Mouse (Mus musculus) limb, embryonic 10.5 days (tissue): Measurements from ENCODE around the gene Nkd1. TPM values are rescaled to one million over a fixed set of nuclear protein-coding genes. Genes with fewer than 3 reads are reported as not detected.

Source experiments
- DNase-seq: peaks from one replicate; pipeline ENCODE4 v3.0.0-alpha.2; 2017; ENCODE audit warnings: low spot score
- H3K27ac ChIP-seq: fragments of 300-500 bp; sonication (generic); 2 replicates; pipeline ENCODE4 v1.5.1; 2016; ENCODE audit warnings: mild to moderate bottlenecking
- H3K27me3 ChIP-seq: fragments of 300-500 bp; sonication (generic); 2 replicates; pipeline ENCODE4 v1.6.1; 2016; ENCODE audit warnings: low read depth, mild to moderate bottlenecking; ENCODE audit not compliant: poor library complexity, severe bottlenecking
- H3K36me3 ChIP-seq: fragments of 300-500 bp; sonication (generic); 2 replicates; pipeline ENCODE4 v1.6.1; 2016; ENCODE audit warnings: mild to moderate bottlenecking, moderate library complexity
- H3K4me1 ChIP-seq: fragments of 300-500 bp; sonication (generic); 2 replicates; pipeline ENCODE4 v1.6.1; 2016
- H3K4me3 ChIP-seq: fragments of 300-500 bp; sonication (generic); 2 replicates; pipeline ENCODE4 v1.5.1; 2016; ENCODE audit warnings: mild to moderate bottlenecking, moderate library complexity
- H3K9me3 ChIP-seq: fragments of 300-500 bp; sonication (generic); replicated peaks from 2 replicates; pipeline ENCODE4 v1.6.1; 2016; ENCODE audit warnings: mild to moderate bottlenecking
- WGBS: fragments of 180-500 bp; shearing (Covaris S2); methylation state at CpG from one replicate; pipeline ENCODE4 v1.1.7; 2016; 5-methylcytosine and 5-hydroxymethylcytosine counted together
- polyA plus RNA-seq: library from polyadenylated mRNA; unstranded; fragments of >200 nt; fragmentation: Nextera tagmentation; extraction: Ambion mirVana; gene quantifications from 2 replicates; pipeline ENCODE4 v1.2.1, GENCODE M21; 2016

Gene Nkd1
- polyA plus RNA-seq, 1 experiment from 2014 or later = 60.7 TPM

DNA sequence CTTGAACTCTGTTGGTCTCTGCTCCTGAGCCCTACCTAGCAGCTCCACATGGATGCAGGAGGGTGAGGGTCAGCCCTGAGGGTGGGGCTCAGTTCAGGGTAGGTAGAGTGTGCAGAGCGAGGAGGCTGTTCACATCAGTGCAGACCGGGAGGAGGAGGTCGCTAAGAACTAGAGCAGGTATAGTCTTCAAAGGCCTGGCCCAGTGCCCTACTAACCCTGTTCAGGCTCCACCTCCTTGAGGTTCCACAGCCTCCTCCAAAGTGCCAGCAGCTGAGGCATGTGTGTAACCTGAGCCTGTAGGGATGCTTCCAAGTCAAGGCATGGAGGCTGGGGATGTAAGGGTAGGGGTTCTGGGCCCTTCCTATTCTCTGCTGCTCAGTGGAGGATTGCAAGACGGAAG is 23.5 kb downstream of the Nkd1 start:
- Histone ChIP-seq H3K36me3 (peaks cover 65% of the 10 kb centered on the region), H3K4me3 (no peak overlapping the region), H3K27ac (peak overlapping the region; percentile 43; the same call in 1 of the 2 replicates), H3K4me1 (peaks cover 43% of the 10 kb centered on the region), H3K9me3 (0 out of 2 replicates have a peak, but pooled peaks cover 2% of the 10 kb centered on the region), H3K27me3 (no peaks in the 10 kb centered on the region)
- no peak for DNase-seq
- 56% methylated on average over 4 of the region's 4 CpGs for WGBS

- H3K27ac ChIP-seq = peak overlapping the region; percentile 73
- WGBS = 97% methylated on average over 7 of the region's 7 CpGs
- H3K9me3 ChIP-seq = 0 out of 2 replicates have a peak, but pooled peaks cover 2% of the 10 kb centered on the region
- peaks cover 63% of the 10 kb centered on the region for H3K36me3 ChIP-seq
- H3K4me1 ChIP-seq = peaks cover 43% of the 10 kb centered on the region
- H3K4me3 ChIP-seq = no peak overlapping the region
- DNase-seq = no peak
- H3K27me3 ChIP-seq = no peaks in the 10 kb centered on the region
These were observed 24.3 kb downstream of the Nkd1 start for GRCm38 (mm10) chr8:88545441-88545840.

- H3K4me3 ChIP-seq = no peak overlapping the region
- H3K27me3 ChIP-seq = no peaks in the 10 kb centered on the region
- peaks cover 57% of the 10 kb centered on the region for H3K36me3 ChIP-seq
- H3K27ac ChIP-seq = peak overlapping the region; percentile 73
- 0 out of 2 replicates have a peak, but pooled peaks cover 2% of the 10 kb centered on the region for H3K9me3 ChIP-seq
- H3K4me1 ChIP-seq = peaks cover 43% of the 10 kb centered on the region
- no peak for DNase-seq
- WGBS = 67% methylated on average over 18 of the region's 18 CpGs
These were observed 25.0 kb downstream of the Nkd1 start for GRCm38 (mm10) chr8:88546032-88546732.

- WGBS = 70% methylated on average over 4 of the region's 4 CpGs
- Histone ChIP-seq H3K36me3 (peaks cover 52% of the 10 kb centered on the region), H3K9me3 (no peaks in the 10 kb centered on the region), H3K27ac (no peak overlapping the region), H3K27me3 (no peaks in the 10 kb centered on the region), H3K4me3 (no peak overlapping the region), H3K4me1 (peaks cover 11% of the 10 kb centered on the region)
- no peak for DNase-seq
These were observed 34.5 kb downstream of the Nkd1 start for GRCm38 (mm10) chr8:88555669-88556068.

DNA sequence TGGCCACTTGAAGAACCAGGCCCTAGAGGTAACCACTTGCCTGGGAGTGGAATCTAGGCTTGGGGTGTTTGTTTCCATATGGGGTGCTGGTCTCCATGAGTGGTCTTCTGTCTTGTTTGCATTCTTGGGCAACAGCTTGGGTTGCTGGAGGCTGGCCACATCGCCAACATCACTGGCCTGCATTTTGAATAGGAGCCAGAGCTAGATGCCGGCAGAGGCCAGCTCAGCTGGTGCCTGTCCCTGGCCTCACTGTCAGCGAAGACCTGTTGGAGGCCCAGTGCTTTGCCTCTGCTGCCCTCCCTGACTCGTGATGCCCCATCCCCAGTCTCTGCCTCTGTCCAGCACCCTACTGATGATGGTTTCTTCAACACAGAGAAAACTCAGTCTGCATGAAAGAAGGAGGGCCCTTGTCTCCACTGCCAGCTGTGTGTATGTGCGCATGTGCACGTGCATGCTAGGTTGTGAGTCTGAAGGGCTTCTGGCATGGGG is 38.9 kb downstream of the Nkd1 start:
- no peaks in the 10 kb centered on the region for H3K27me3 ChIP-seq
- H3K9me3 ChIP-seq = no peaks in the 10 kb centered on the region
- peaks cover 35% of the 10 kb centered on the region for H3K36me3 ChIP-seq
- peaks cover 35% of the 10 kb centered on the region for H3K4me1 ChIP-seq
- WGBS = 92% methylated on average over 6 of the region's 6 CpGs
- no peak for DNase-seq
- H3K27ac ChIP-seq = no peak overlapping the region
- H3K4me3 ChIP-seq = no peak overlapping the region

GRCm38 (mm10) chr8:88561402-88561801 is 40.2 kb downstream of the Nkd1 start:
- H3K9me3 ChIP-seq = no peaks in the 10 kb centered on the region
- H3K27ac ChIP-seq = no peak overlapping the region
- DNase-seq = no peak
- 73% methylated on average over 3 of the region's 3 CpGs for WGBS
- H3K27me3 ChIP-seq = no peaks in the 10 kb centered on the region
- peaks cover 45% of the 10 kb centered on the region for H3K4me1 ChIP-seq
- H3K36me3 ChIP-seq = peaks cover 22% of the 10 kb centered on the region
- no peak overlapping the region for H3K4me3 ChIP-seq

DNA sequence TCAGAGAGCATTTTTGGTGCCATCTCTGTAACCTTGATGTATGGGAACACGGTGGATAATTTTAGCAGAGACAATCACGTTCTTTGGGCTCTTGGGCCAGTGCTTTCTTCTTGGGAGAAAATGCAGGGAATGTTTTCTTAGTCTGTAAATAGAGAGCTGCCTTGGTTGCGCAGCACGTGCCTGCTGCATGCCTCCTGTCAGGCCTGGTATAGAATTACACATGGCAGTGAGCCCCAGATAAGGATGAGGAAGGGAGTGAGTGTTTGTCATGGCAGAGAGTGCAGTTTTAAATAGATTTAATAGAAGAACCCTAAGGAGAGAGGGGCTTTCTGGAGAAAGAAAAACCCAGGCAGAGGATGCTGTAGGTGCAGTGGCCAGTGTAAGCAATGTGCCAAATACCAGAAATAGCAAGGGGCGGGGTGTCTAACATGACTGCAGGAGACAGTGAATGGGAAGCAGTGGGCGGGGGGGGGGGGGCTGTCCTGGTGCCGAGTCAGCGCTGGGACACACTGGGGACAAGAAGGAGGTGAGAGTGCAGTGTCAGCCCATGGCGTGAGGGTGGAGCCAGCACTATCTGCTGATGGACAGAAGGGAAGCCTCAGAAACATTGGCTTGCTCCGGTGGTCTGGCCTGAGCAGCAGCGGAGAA is 43.2 kb downstream of the Nkd1 start:
- no peak for DNase-seq
- Histone ChIP-seq H3K27ac (peak overlapping the region; percentile 7; the same call in 1 of the 2 replicates), H3K27me3 (no peaks in the 10 kb centered on the region), H3K4me3 (no peak overlapping the region), H3K36me3 (peaks cover 15% of the 10 kb centered on the region), H3K9me3 (no peaks in the 10 kb centered on the region), H3K4me1 (peaks cover 71% of the 10 kb centered on the region)
- 68% methylated on average over 11 of the region's 11 CpGs for WGBS

GRCm38 (mm10) chr8:88566119-88566518 is 45.0 kb downstream of the Nkd1 start:
- Histone ChIP-seq H3K27ac (peak overlapping the region; percentile 11; the same call in 1 of the 2 replicates), H3K9me3 (no peaks in the 10 kb centered on the region), H3K36me3 (peaks cover 5% of the 10 kb centered on the region; the same call in 1 of the 2 replicates), H3K27me3 (no peaks in the 10 kb centered on the region), H3K4me3 (no peak overlapping the region), H3K4me1 (peaks cover 80% of the 10 kb centered on the region)
- 95% methylated on average over 4 of the region's 4 CpGs for WGBS
- DNase-seq = no peak

DNA sequence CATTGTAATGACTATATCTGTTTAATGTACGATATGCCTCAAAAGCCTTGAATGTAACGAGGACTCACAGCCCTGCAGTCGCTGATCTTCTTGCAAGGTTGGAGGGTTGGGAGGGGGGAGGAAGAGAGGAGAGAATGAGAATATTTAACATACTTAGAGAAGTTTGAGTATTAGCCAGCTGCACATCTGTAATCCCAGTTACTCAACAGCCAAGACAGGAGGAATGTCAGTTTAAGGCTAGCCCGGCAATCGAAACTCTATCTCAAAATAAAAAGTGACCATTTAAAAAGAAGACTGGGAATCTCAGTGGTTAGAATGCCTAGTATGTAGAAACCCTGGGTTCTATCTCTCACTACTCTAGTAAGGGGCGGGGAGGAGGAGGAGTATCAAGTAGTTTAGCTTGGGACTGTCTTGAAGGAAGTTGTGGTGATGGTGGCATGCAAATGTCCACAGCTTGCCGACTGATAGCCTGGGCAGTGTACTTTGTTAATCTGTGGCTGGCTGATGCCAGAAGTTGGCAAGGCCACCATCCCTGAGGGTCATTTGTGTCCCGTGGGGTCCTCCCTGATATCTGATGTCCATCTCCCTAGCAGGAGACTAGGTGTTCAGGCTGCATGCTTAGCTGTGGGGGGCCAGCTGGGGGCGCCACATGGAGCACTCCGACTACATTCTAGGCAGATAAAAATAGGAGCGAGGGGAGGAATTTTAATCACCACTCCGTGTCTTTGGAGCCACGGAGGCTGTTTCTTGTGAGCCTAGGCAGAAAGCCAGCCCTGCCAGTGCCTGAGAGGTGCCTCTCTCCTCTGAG is 46.4 kb downstream of the Nkd1 start:
- Histone ChIP-seq H3K36me3 (peaks cover 5% of the 10 kb centered on the region; the same call in 1 of the 2 replicates), H3K4me1 (peaks cover 89% of the 10 kb centered on the region), H3K27me3 (no peaks in the 10 kb centered on the region), H3K27ac (peak overlapping the region; percentile 59), H3K4me3 (no peak overlapping the region), H3K9me3 (no peaks in the 10 kb centered on the region)
- WGBS = 73% methylated on average over 13 of the region's 13 CpGs
- DNase-seq = no peak

- DNase-seq = no peak
- Histone ChIP-seq H3K27ac (peak overlapping the region; percentile 93), H3K4me3 (no peak overlapping the region), H3K36me3 (peaks cover under 1% of the 10 kb centered on the region; the same call in 1 of the 2 replicates), H3K9me3 (no peaks in the 10 kb centered on the region), H3K27me3 (no peaks in the 10 kb centered on the region), H3K4me1 (peaks cover 85% of the 10 kb centered on the region)
- WGBS = 88% methylated on average over 3 of the region's 3 CpGs
These were observed 47.1 kb downstream of the Nkd1 start for GRCm38 (mm10) chr8:88568211-88568610.

GRCm38 (mm10) chr8:88569366-88569765 is 48.2 kb downstream of the Nkd1 start:
- WGBS = 87% methylated on average over 7 of the region's 7 CpGs
- Histone ChIP-seq H3K36me3 (peaks cover 10% of the 10 kb centered on the region), H3K9me3 (no peaks in the 10 kb centered on the region), H3K4me3 (no peak overlapping the region), H3K27ac (peak overlapping the region; percentile 93), H3K4me1 (peaks cover 78% of the 10 kb centered on the region), H3K27me3 (no peaks in the 10 kb centered on the region)
- no peak for DNase-seq

- Histone ChIP-seq H3K36me3 (peaks cover 21% of the 10 kb centered on the region), H3K27me3 (no peaks in the 10 kb centered on the region), H3K4me3 (peak overlapping the region; percentile 26), H3K4me1 (peaks cover 69% of the 10 kb centered on the region), H3K9me3 (no peaks in the 10 kb centered on the region), H3K27ac (peak overlapping the region; percentile 93)
- 18% methylated on average over 10 of the region's 10 CpGs for WGBS
- peak; percentile 84 for DNase-seq
These were observed 49.3 kb downstream of the Nkd1 start for GRCm38 (mm10) chr8:88570293-88570998.
